Mouse (Mus musculus) stomach, embryonic 16.5 days (tissue): ENCODE measurements around the gene Ddx60. TPM values are rescaled to one million over a fixed set of nuclear protein-coding genes. Genes with fewer than 3 reads are reported as not detected.
A peak's percentile ranks its signal among the peaks of the same experiment; 100 is the strongest.

Experiments used
- ATAC-seq: fragments of 200-750 bp; cut with Nextera tagmentation; 2 replicates; pipeline ENCODE4 v1.8.0; 2017; ENCODE audit warnings: moderate number of reproducible peaks, moderate TSS enrichment; ENCODE audit not compliant: insufficient read depth, low FRiP score
- H3K27ac ChIP-seq: fragments of 300-500 bp; sonication (generic); 2 replicates; pipeline ENCODE4 v1.5.1; 2014; ENCODE audit warnings: low read length
- H3K27me3 ChIP-seq: fragments of 300-500 bp; sonication (generic); 2 replicates; pipeline ENCODE4 v1.6.1; 2014; ENCODE audit warnings: low read length, control low read depth, mixed read lengths; ENCODE audit not compliant: control insufficient read depth, insufficient read depth
- H3K36me3 ChIP-seq: fragments of 300-500 bp; sonication (generic); 2 replicates; pipeline ENCODE4 v1.6.1; 2014; ENCODE audit warnings: low read length; ENCODE audit not compliant: control insufficient read depth, insufficient read depth
- H3K4me1 ChIP-seq: fragments of 300-500 bp; sonication (generic); 2 replicates; pipeline ENCODE4 v1.6.1; 2014; ENCODE audit warnings: low read length, control low read depth, mixed read lengths; ENCODE audit not compliant: control insufficient read depth, insufficient read depth
- H3K4me2 ChIP-seq: fragments of 300-500 bp; sonication (generic); 2 replicates; pipeline ENCODE4 v1.6.1; 2014; ENCODE audit warnings: low read depth, low read length, mixed read lengths
- H3K4me3 ChIP-seq: fragments of 300-500 bp; sonication (generic); replicated peaks from 2 replicates; pipeline ENCODE4 v1.5.1; 2014; ENCODE audit warnings: mild to moderate bottlenecking, low read length
- H3K9ac ChIP-seq: fragments of 300-500 bp; sonication (generic); 2 replicates; pipeline ENCODE4 v1.6.1; 2014; ENCODE audit warnings: low read length
- H3K9me3 ChIP-seq: fragments of 300-500 bp; sonication (generic); replicated peaks from 2 replicates; pipeline ENCODE4 v1.6.1; 2016; ENCODE audit warnings: low read length, control low read depth; ENCODE audit not compliant: control insufficient read depth
- WGBS: fragments of 180-500 bp; shearing (Covaris S2); extraction: QIAGEN DNeasy Blood & Tissue Kit; methylation state at CpG from one replicate; pipeline ENCODE4 v1.1.7; 2014; 5-methylcytosine and 5-hydroxymethylcytosine counted together
- polyA plus RNA-seq: library from polyadenylated mRNA; unstranded; fragments of >200 nt; fragmentation: Nextera tagmentation; extraction: Ambion mirVana; gene quantifications from 2 replicates; pipeline ENCODE4 v1.2.1, GENCODE M21; 2015

Gene Ddx60
- polyA plus RNA-seq, 1 experiment from 2014 or later = 0.97 TPM

DNA sequence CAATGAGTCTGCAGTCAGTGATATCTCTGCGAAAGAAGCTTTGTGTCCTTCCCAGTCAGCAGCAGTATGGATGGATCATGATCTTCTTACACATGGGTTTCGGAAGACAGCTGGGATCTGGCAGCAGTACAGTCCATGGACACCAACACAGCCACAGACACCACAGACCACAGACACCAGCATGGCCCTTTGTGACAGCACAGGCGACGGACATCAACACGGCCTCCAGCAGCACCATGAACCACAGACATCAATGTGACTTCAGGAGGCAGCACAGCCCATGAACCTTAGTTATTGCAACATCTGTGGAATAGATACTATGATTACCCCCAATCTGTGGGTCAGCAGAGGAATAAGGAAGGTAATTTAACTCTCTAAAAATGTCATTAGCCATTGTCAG, 15.1 kb upstream of the Ddx60 start:
- Histone ChIP-seq H3K9me3 (no peaks in the 10 kb centered on the region), H3K9ac (no peak overlapping the region), H3K36me3 (no peaks in the 10 kb centered on the region), H3K27me3 (no peaks in the 10 kb centered on the region), H3K4me1 (no peaks in the 10 kb centered on the region), H3K4me2 (no peak overlapping the region), H3K27ac (no peak overlapping the region), H3K4me3 (no peak overlapping the region)
- ATAC-seq = no peak
- WGBS = 87% methylated on average over 5 of the region's 5 CpGs

DNA sequence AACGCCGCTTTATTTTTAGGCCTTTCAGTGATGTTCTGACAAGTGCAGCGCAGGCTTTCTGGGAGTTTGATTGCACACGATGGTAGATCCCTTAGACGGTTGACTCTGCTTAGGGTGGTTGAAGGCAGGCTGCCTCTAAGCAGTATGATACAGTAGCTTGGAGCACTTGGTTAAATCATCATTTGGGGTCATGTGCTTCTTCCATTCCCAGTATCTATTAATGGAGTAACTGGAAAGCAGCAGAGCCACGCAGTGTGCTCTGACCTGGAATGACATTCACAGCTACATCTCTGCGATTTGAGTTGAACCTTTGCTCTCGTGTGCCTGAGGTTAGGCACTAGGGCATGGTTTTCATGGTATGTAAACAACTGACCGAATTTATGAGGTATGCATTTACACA, 13.9 kb upstream of the Ddx60 start:
- Histone ChIP-seq H3K27me3 (no peaks in the 10 kb centered on the region), H3K36me3 (no peaks in the 10 kb centered on the region), H3K4me2 (no peak overlapping the region), H3K9ac (no peak overlapping the region), H3K9me3 (no peaks in the 10 kb centered on the region), H3K4me1 (no peaks in the 10 kb centered on the region), H3K27ac (no peak overlapping the region), H3K4me3 (no peak overlapping the region)
- 67% methylated on average over 9 of the region's 9 CpGs for WGBS
- ATAC-seq = no peak

DNA sequence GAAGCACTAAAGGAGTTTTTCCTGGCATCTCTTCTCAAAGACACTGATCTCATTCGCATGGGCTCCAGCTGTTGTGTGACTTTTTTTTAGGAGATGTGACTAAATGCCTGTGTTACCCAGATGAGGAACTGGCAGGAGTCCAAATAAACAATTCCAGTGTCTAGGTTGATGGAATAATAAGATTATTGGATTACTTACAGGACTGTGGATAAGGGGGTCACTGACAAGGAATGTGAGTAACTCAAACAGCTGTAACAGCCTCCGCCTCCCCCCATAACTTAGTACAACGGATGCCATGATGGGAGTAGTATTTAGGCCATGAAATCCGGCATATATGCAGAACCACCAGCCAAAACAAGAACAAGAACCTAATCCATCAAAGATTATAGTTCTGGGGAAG, 10.6 kb upstream of the Ddx60 start:
- H3K4me3 ChIP-seq = no peak overlapping the region
- H3K27me3 ChIP-seq = no peaks in the 10 kb centered on the region
- H3K9me3 ChIP-seq = no peaks in the 10 kb centered on the region
- no peaks in the 10 kb centered on the region for H3K36me3 ChIP-seq
- ATAC-seq = no peak
- no peaks in the 10 kb centered on the region for H3K4me1 ChIP-seq
- no peak overlapping the region for H3K9ac ChIP-seq
- WGBS = 64% methylated on average over 4 of the region's 4 CpGs
- H3K27ac ChIP-seq = no peak overlapping the region
- H3K4me2 ChIP-seq = no peak overlapping the region

DNA sequence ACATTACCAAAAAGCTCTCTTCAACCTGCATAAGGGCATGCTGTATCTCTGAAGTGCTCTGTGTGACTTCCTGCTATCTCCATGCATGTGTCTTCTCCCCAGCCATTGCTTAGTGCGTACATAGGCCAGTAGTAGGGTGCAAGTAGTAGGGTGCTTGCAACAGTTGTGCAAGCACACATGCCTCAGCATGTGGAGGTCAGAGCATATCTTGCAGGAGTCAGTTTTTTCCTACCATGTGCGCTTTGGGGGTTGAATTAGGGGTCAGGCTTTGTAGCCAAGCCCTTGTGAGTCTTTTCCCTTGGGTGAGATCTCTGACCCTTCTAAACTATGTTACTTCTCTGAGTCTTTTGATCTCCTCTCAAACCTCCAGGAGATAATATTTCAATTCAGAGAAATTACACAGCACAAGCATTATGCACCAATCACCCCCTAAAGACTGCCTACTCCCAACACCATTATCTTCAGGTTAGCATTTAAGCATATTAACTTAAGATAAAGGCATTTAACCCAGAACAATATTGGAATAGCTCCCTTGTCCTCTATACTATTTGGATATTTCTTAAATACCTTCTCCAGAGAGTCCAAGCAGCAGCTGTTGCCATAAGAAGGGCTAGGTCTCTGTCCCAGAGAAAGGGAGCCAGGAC, 8.6 kb upstream of the Ddx60 start:
- Histone ChIP-seq H3K4me3 (no peak overlapping the region), H3K27ac (no peak overlapping the region), H3K27me3 (no peaks in the 10 kb centered on the region), H3K36me3 (no peaks in the 10 kb centered on the region), H3K4me2 (no peak overlapping the region), H3K9me3 (no peaks in the 10 kb centered on the region), H3K4me1 (no peaks in the 10 kb centered on the region), H3K9ac (no peak overlapping the region)
- WGBS = 75% methylated on average over 2 of the region's 2 CpGs
- ATAC-seq = peak; percentile 57; the same call in 1 of the 2 replicates

DNA sequence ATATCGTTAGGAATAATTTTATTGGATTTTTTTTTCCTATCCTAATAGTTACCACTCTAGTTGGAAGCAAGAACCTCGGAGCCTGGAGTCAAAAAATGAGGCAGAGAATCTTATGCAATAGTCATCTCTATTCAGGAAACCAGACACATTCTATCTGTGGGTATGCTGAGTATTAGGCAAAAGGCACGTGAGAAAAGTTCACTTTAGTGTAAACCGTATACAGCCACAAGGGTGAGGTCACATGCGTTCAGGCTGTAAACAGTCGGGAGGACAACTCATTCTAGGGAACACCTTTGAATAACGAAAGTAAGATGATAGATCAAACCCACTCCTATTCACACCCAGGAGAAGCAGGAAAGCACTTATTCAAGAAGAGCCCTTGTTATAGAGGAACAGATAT, 7.5 kb upstream of the Ddx60 start:
- no peak for ATAC-seq
- 53% methylated on average over 7 of the region's 7 CpGs for WGBS

DNA sequence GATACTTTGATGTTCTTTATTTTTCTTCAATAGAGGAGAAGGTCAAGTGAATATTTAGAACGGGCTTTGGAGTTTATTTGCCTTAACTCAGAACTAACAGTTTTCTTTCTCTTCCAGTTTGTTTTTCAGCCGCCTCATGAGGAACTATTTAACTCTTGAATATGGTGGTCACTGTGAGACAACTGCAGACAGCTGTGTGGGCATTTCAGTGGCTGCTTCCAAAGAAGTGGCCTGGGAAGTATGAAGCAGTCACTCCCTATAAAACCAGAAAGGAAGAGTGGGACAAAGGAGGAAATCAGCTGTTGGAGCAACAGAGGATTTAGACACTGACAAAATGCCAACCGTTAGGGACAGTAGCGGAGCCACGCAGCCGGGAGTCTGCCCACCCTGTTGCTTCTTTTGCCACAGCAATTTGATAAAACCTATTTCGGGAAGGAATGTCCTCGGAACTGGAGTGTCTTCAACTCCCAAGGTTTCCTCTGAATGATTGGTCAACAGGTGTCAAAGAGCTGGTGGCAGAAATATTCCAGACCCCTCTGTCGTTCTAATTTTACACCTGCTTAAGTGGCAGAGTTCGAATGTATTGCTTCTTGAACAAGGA, 6.3 kb upstream of the Ddx60 start:
- H3K4me2 ChIP-seq = no peak overlapping the region
- H3K4me1 ChIP-seq = no peaks in the 10 kb centered on the region
- 70% methylated on average over 10 of the region's 10 CpGs for WGBS
- no peaks in the 10 kb centered on the region for H3K27me3 ChIP-seq
- no peak overlapping the region for H3K27ac ChIP-seq
- H3K9ac ChIP-seq = no peak overlapping the region
- H3K4me3 ChIP-seq = no peak overlapping the region
- no peak for ATAC-seq
- H3K36me3 ChIP-seq = no peaks in the 10 kb centered on the region
- no peaks in the 10 kb centered on the region for H3K9me3 ChIP-seq

More for the DNA sequence above, 7.5 kb upstream of the Ddx60 start:
- Histone ChIP-seq H3K9ac (no peak overlapping the region), H3K27me3 (no peaks in the 10 kb centered on the region), H3K4me2 (no peak overlapping the region; the same call in 1 of the 2 replicates), H3K9me3 (no peaks in the 10 kb centered on the region), H3K4me3 (no peak overlapping the region), H3K4me1 (no peaks in the 10 kb centered on the region), H3K36me3 (no peaks in the 10 kb centered on the region), H3K27ac (no peak overlapping the region)

DNA sequence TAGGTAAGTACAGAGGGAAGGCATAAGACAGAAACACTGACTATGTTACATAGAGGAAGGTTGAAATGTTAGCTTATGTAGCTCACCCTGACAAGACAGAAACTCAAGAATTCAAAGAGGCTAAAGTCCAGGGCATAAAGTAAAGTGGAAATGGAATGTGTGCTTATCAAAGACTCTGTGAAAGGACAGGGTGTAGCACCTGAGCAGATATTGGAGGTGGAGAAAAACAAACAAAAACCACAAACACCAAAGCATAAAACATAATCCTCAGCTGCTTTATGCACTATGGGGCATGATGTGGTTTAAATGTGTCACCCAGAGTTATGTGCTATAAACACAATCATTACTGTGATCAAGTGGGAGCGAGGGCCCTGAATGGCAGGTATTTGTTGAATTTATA, 3.4 kb upstream of the Ddx60 start:
- Histone ChIP-seq H3K27me3 (no peaks in the 10 kb centered on the region), H3K4me2 (no peak overlapping the region), H3K9ac (no peak overlapping the region), H3K4me1 (no peaks in the 10 kb centered on the region), H3K9me3 (no peaks in the 10 kb centered on the region), H3K4me3 (no peak overlapping the region), H3K36me3 (no peaks in the 10 kb centered on the region), H3K27ac (peak overlapping the region; percentile 9; the same call in 1 of the 2 replicates)
- 55% methylated on average over 1 of the region's 1 CpGs for WGBS
- ATAC-seq = peak; percentile 65

DNA sequence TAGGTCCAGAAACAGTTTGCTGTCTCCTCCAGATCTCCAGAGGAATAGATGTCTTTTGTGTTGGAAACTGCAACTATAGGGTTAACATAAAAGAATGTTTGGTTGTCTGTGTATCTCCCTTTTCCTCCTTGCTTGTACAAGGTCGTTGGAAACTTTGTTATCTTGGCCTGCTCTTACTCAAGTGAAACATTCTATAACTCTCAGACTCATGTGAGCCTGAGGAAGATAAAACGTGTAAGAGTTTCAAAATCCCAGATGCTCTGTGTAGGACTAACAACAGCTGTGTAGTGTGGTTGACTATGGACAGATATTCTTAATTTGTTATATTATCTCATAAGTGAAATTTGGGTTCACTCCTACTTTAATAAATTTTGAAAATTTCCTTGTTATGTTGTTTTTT, 5.4 kb downstream of the Ddx60 start:
- Histone ChIP-seq H3K4me1 (no peaks in the 10 kb centered on the region), H3K4me3 (no peak overlapping the region), H3K9ac (no peak overlapping the region), H3K36me3 (no peaks in the 10 kb centered on the region), H3K4me2 (no peak overlapping the region), H3K27ac (no peak overlapping the region), H3K27me3 (no peaks in the 10 kb centered on the region), H3K9me3 (no peaks in the 10 kb centered on the region)
- 5% methylated on average over 2 of the region's 2 CpGs for WGBS
- no peak for ATAC-seq

DNA sequence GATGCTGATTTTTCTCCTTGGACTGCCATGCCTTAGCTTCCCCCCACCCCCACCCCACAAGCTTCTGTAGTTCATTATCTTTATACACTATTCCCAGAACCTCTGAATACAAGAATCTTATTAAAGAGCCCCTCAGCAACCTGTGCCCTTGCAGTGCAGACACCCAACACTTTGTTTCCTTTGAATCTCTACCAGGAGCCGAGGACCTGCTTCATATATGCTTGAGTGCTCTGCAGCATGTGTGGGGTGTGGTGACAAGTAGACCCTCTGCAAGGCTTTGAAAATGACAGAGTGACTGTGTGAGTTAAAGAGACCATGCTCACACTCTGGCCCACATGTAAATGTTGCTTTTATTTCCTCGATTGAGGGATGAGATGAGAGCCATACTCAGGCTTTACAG, 9.7 kb downstream of the Ddx60 start:
- no peak for ATAC-seq
- WGBS = 73% methylated on average over 2 of the region's 2 CpGs
- Histone ChIP-seq H3K4me3 (no peak overlapping the region), H3K36me3 (no peaks in the 10 kb centered on the region), H3K4me2 (no peak overlapping the region), H3K9me3 (no peaks in the 10 kb centered on the region), H3K9ac (no peak overlapping the region), H3K27ac (no peak overlapping the region), H3K4me1 (no peaks in the 10 kb centered on the region), H3K27me3 (no peaks in the 10 kb centered on the region)
